Mouse (Mus musculus) hindbrain, postnatal 0 days (tissue): ENCODE measurements around the gene Cacna1i. TPM values are rescaled to one million over a fixed set of nuclear protein-coding genes. Genes with fewer than 3 reads are reported as not detected.
A peak's percentile ranks its signal among the peaks of the same experiment; 100 is the strongest.

Source experiments
- ATAC-seq: fragments of 200-750 bp; cut with Nextera tagmentation; 2 replicates; pipeline ENCODE4 v1.8.0; 2017; ENCODE audit warnings: mild to moderate bottlenecking, moderate TSS enrichment, moderate library complexity
- DNase-seq: peaks from one replicate; pipeline ENCODE4 v3.0.0-alpha.2; 2015; ENCODE audit warnings: low spot score
- H3K27ac ChIP-seq: fragments of 300-500 bp; sonication (generic); 2 replicates; pipeline ENCODE4 v1.5.1; 2014; ENCODE audit warnings: mild to moderate bottlenecking
- H3K27me3 ChIP-seq: fragments of 300-500 bp; sonication (generic); 2 replicates; pipeline ENCODE4 v1.6.1; 2014; ENCODE audit warnings: low read length, mixed read lengths; ENCODE audit not compliant: insufficient read depth
- H3K36me3 ChIP-seq: fragments of 300-500 bp; sonication (generic); 2 replicates; pipeline ENCODE4 v1.6.1; 2014; ENCODE audit warnings: low read length, mixed read lengths; ENCODE audit not compliant: insufficient read depth
- H3K4me1 ChIP-seq: fragments of 300-500 bp; sonication (generic); 2 replicates; pipeline ENCODE4 v1.6.1; 2014; ENCODE audit warnings: antibody characterized with exemption, low read length, mixed read lengths; ENCODE audit not compliant: insufficient read depth
- H3K4me2 ChIP-seq: fragments of 300-500 bp; sonication (generic); 2 replicates; pipeline ENCODE4 v1.6.1; 2014; ENCODE audit warnings: low read depth, mild to moderate bottlenecking, low read length, moderate library complexity, mixed read lengths
- H3K4me3 ChIP-seq: fragments of 300-500 bp; sonication (generic); 2 replicates; pipeline ENCODE4 v1.5.1; 2014; ENCODE audit warnings: low read length
- H3K9ac ChIP-seq: fragments of 300-500 bp; sonication (generic); replicated peaks from 2 replicates; pipeline ENCODE4 v1.6.1; 2014; ENCODE audit warnings: mild to moderate bottlenecking, low read length, moderate library complexity, mixed read lengths
- H3K9me3 ChIP-seq: fragments of 300-500 bp; sonication (generic); 2 replicates; pipeline ENCODE4 v1.6.1; 2016; ENCODE audit warnings: low read length, mixed read lengths
- CTCF ChIP-seq: IDR thresholded peaks from 2 replicates; pipeline ENCODE4 v1.5.1; 2016; ENCODE audit warnings: antibody characterized with exemption, control low read depth, low read depth
- WGBS: fragments of 180-500 bp; shearing (Covaris S2); extraction: QIAGEN DNeasy Blood & Tissue Kit; methylation state at CpG from one replicate; pipeline ENCODE4 v1.1.7; 2014; 5-methylcytosine and 5-hydroxymethylcytosine counted together
- polyA plus RNA-seq: library from polyadenylated mRNA; unstranded; fragments of >200 nt; fragmentation: Nextera tagmentation; extraction: Ambion mirVana; gene quantifications from 2 replicates; pipeline ENCODE4 v1.2.1, GENCODE M21; 2015
- total RNA-seq: library from RNA; depleted of rRNA; stranded (reverse); fragments of >200 nt; gene quantifications from 2 replicates; pipeline ENCODE4 v1.2.3, GENCODE M21; 2014

Gene Cacna1i
- total and polyA plus RNA-seq, 2 experiments from 2014 or later = 0.50 to 10.8 TPM

GRCm38 (mm10) chr15:80271858-80272396 is 15.1 kb upstream of the Cacna1i start:
- WGBS = 45% methylated on average over 3 of the region's 3 CpGs
- Histone ChIP-seq H3K4me2 (no peak overlapping the region), H3K36me3 (no peaks in the 10 kb centered on the region), H3K27me3 (no peaks in the 10 kb centered on the region), H3K4me1 (no peaks in the 10 kb centered on the region), H3K27ac (no peak overlapping the region), H3K4me3 (no peak overlapping the region), H3K9me3 (no peaks in the 10 kb centered on the region), H3K9ac (no peak overlapping the region)
- no peak for DNase-seq
- no peak for ATAC-seq
- no peak for TF ChIP-seq CTCF

DNA sequence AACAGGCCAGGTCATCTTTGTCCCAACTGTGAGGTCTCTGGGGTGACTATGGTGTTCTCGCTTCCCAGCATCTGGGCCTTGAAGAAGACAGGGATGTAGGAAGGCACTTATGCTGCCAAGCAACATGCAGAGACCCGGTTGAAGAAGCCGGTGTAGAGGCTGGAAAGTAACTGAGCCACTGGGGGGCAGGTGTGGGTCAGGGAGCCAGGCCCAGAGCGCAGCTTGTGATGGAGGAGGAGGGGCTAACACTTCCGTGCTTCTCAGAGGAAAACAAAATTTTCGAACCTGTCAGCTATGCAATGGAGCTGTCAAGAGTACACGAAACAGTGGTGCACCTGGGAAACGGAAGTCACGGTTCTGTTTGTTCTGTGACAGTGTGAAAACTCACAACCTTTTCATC is 9.9 kb upstream of the Cacna1i start:
- H3K4me2 ChIP-seq = no peak overlapping the region
- no peaks in the 10 kb centered on the region for H3K36me3 ChIP-seq
- no peak overlapping the region for H3K9ac ChIP-seq
- ATAC-seq (0 out of 2 replicates have a peak, but pooled peaks have one; percentile 57), DNase-seq (peak; percentile 71)
- no peaks in the 10 kb centered on the region for H3K9me3 ChIP-seq
- TF ChIP-seq CTCF = peak; percentile 70
- 33% methylated on average over 9 of the region's 9 CpGs for WGBS
- H3K27me3 ChIP-seq = no peaks in the 10 kb centered on the region
- no peak overlapping the region for H3K4me3 ChIP-seq
- no peak overlapping the region for H3K27ac ChIP-seq
- H3K4me1 ChIP-seq = peaks cover 2% of the 10 kb centered on the region; the same call in 1 of the 2 replicates

DNA sequence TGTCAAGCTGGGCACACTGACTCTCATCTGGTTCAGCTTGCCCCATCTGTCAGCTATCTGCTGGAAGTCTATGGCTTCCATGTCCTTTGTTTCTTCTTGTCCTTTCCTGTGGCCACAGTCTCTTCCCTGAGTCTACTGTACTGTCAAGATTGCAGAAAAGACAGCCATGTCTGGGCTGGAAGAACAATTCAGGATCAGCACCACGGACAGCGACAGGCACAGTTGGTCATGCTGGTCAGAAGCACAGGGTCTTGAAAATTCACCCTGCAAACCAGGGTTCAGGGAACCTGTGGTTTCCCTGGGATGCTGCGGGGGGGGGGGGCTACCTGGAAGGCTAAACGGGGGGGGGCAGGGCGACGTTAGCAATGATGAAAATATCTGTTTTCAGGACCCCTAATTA is 9.4 kb upstream of the Cacna1i start:
- no peak for TF ChIP-seq CTCF
- WGBS = 6% methylated on average over 6 of the region's 6 CpGs
- no peak for ATAC-seq

GRCm38 (mm10) chr15:80278121-80278759 is 8.8 kb upstream of the Cacna1i start:
- WGBS = 55% methylated on average over 5 of the region's 5 CpGs
- Histone ChIP-seq H3K4me2 (no peak overlapping the region), H3K4me3 (no peak overlapping the region), H3K27ac (no peak overlapping the region), H3K4me1 (peaks cover 2% of the 10 kb centered on the region; the same call in 1 of the 2 replicates), H3K36me3 (no peaks in the 10 kb centered on the region), H3K27me3 (no peaks in the 10 kb centered on the region), H3K9me3 (no peaks in the 10 kb centered on the region), H3K9ac (no peak overlapping the region)
- no peak for TF ChIP-seq CTCF
- no peak for DNase-seq
- no peak for ATAC-seq

More for the DNA sequence above, 9.4 kb upstream of the Cacna1i start:
- Histone ChIP-seq H3K27me3 (no peaks in the 10 kb centered on the region), H3K4me3 (no peak overlapping the region), H3K4me2 (no peak overlapping the region), H3K4me1 (peaks cover 2% of the 10 kb centered on the region; the same call in 1 of the 2 replicates), H3K36me3 (no peaks in the 10 kb centered on the region), H3K9me3 (no peaks in the 10 kb centered on the region), H3K9ac (no peak overlapping the region), H3K27ac (no peak overlapping the region)
- DNase-seq = peak; percentile 64

- no peak overlapping the region for H3K4me2 ChIP-seq
- H3K4me1 ChIP-seq = peaks cover 2% of the 10 kb centered on the region; the same call in 1 of the 2 replicates
- no peak overlapping the region for H3K27ac ChIP-seq
- DNase-seq (no peak), ATAC-seq (no peak)
- no peak for TF ChIP-seq CTCF
- H3K36me3 ChIP-seq = no peaks in the 10 kb centered on the region
- H3K9ac ChIP-seq = no peak overlapping the region
- H3K27me3 ChIP-seq = no peaks in the 10 kb centered on the region
- WGBS = 83% methylated on average over 2 of the region's 2 CpGs
- no peak overlapping the region for H3K4me3 ChIP-seq
- H3K9me3 ChIP-seq = no peaks in the 10 kb centered on the region
These were observed 8.0 kb upstream of the Cacna1i start for GRCm38 (mm10) chr15:80279053-80279452.

DNA sequence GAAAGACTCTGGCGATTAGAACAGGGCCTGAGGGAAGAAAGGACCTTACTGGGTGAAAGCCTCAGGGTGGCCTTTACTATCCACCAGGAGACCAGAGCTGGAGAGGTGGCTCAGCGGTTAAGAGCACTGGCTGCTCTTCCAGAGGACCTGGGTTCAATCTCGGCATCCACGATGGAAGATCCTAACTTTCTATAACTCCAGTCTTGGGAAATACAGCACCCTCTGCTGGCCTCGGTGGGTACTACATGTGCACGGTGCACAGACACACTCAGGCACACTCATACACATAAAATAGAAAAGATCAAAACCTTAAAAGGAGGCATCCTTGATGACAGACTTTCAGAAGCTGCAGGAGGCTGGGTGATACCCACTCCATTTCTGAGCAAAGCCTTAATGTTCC is 6.4 kb upstream of the Cacna1i start:
- Histone ChIP-seq H3K27ac (no peak overlapping the region), H3K27me3 (no peaks in the 10 kb centered on the region), H3K9ac (no peak overlapping the region), H3K4me2 (no peak overlapping the region), H3K4me3 (no peak overlapping the region), H3K4me1 (peaks cover 2% of the 10 kb centered on the region; the same call in 1 of the 2 replicates), H3K36me3 (no peaks in the 10 kb centered on the region), H3K9me3 (no peaks in the 10 kb centered on the region)
- DNase-seq = peak; percentile 70
- WGBS = 19% methylated on average over 6 of the region's 6 CpGs
- ATAC-seq = no peak
- TF ChIP-seq CTCF = peak; percentile 85

- peak overlapping the region; percentile 95 for H3K4me2 ChIP-seq
- no peak for ATAC-seq
- DNase-seq = peak; percentile 25
- WGBS = 3% methylated on average over 23 of the region's 23 CpGs
- no peaks in the 10 kb centered on the region for H3K4me1 ChIP-seq
- no peaks in the 10 kb centered on the region for H3K36me3 ChIP-seq
- no peaks in the 10 kb centered on the region for H3K27me3 ChIP-seq
- TF ChIP-seq CTCF = no peak
- no peaks in the 10 kb centered on the region for H3K9me3 ChIP-seq
- H3K4me3 ChIP-seq = peak overlapping the region; percentile 63
- H3K9ac ChIP-seq = peak overlapping the region; percentile 58
- H3K27ac ChIP-seq = no peak overlapping the region
These were observed 998 bp downstream of the Cacna1i start for GRCm38 (mm10) chr15:80288036-80288435.
